Mouse (Mus musculus) stomach, embryonic 15.5 days (tissue): ENCODE results near the gene Gm20388. TPM values are rescaled to one million over a fixed set of nuclear protein-coding genes. Genes with fewer than 3 reads are reported as not detected.
A peak's percentile ranks its signal among the peaks of the same experiment; 100 is the strongest.

Experiments
- ATAC-seq: fragments of 200-750 bp; cut with Nextera tagmentation; 2 replicates; pipeline ENCODE4 v1.8.0; 2017; ENCODE audit warnings: low read depth, moderate number of reproducible peaks, moderate TSS enrichment; ENCODE audit not compliant: insufficient read depth, low FRiP score
- H3K27ac ChIP-seq: fragments of 300-500 bp; sonication (generic); 2 replicates; pipeline ENCODE4 v1.5.1; 2015; ENCODE audit warnings: mild to moderate bottlenecking, inconsistent platforms
- H3K27me3 ChIP-seq: fragments of 300-500 bp; sonication (generic); replicated peaks from 2 replicates; pipeline ENCODE4 v1.6.1; 2015; ENCODE audit warnings: inconsistent platforms
- H3K36me3 ChIP-seq: fragments of 300-500 bp; sonication (generic); 2 replicates; pipeline ENCODE4 v1.6.1; 2015; ENCODE audit warnings: inconsistent platforms
- H3K4me1 ChIP-seq: fragments of 300-500 bp; sonication (generic); 2 replicates; pipeline ENCODE4 v1.6.1; 2015; ENCODE audit warnings: inconsistent platforms
- H3K4me2 ChIP-seq: fragments of 300-500 bp; sonication (generic); 2 replicates; pipeline ENCODE4 v1.6.1; 2015; ENCODE audit warnings: mild to moderate bottlenecking, inconsistent platforms
- H3K4me3 ChIP-seq: fragments of 300-500 bp; sonication (generic); replicated peaks from 2 replicates; pipeline ENCODE4 v1.5.1; 2015; ENCODE audit warnings: inconsistent platforms
- H3K9ac ChIP-seq: fragments of 300-500 bp; sonication (generic); 2 replicates; pipeline ENCODE4 v1.6.1; 2015; ENCODE audit warnings: inconsistent platforms
- H3K9me3 ChIP-seq: fragments of 300-500 bp; sonication (generic); 2 replicates; pipeline ENCODE4 v1.6.1; 2016; ENCODE audit warnings: inconsistent platforms
- WGBS: fragments of 180-500 bp; shearing (Covaris S2); methylation state at CpG from one replicate; pipeline ENCODE4 v1.1.7; 2015; 5-methylcytosine and 5-hydroxymethylcytosine counted together
- polyA plus RNA-seq: library from polyadenylated mRNA; unstranded; fragments of >200 nt; fragmentation: Nextera tagmentation; extraction: Ambion mirVana; gene quantifications from 2 replicates; pipeline ENCODE4 v1.2.1, GENCODE M21; 2015

Gm20388 gene
- polyA plus RNA-seq, 1 experiment from 2014 or later: not detected

DNA sequence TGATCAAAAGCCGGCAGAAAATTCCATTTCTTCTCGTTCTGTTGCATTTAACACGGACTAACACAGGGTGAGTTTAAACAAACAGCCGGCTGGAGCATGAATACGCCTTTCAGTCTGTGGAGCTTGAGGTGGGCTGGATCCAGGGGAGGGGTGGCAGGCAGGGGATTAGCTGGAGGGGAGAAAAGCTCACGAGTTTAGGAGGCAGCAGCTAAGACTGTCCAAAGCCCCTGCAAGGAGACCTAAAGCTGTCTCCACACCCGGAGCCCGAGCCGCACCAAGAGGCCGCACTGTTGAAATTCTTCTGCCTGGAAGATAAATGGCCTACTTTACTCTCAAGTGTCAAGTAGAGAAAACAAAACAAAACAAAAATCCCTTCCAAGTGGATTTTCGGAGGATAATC is 1485.5 kb downstream of the Gm20388 start:
- no peak for ATAC-seq

DNA sequence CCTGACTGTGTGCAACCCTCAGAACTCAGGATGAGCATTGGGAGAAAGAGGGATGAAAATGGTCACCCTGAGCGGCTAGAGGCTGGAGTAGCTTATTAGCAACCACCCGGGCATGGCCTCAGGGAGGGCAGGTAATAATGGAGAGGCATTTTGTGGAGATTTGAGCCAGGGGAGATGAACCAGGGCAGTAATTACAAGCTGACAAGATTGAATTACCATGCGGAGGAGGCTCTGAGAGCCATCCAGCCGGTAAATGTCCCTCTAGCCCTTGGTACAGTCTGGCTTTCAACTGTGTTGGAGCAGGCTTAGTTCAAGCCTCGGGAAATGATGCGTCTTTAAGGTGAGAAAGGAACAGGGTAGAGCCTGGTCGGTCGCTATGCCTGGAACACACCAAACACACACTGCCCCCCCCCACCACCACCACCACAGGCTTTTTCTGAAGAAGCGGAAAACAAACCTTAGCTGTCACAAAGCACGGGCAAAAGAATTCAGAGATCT is 1486.6 kb downstream of the Gm20388 start:
- no peak overlapping the region for H3K9ac ChIP-seq
- WGBS: 66% methylated on average over 10 of the region's 10 CpGs
- H3K4me1 ChIP-seq: peaks cover 9% of the 10 kb centered on the region; the same call in 1 of the 2 replicates
- no peak overlapping the region for H3K4me3 ChIP-seq
- no peaks in the 10 kb centered on the region for H3K36me3 ChIP-seq
- peaks cover 26% of the 10 kb centered on the region for H3K27me3 ChIP-seq
- ATAC-seq: no peak
- no peaks in the 10 kb centered on the region for H3K9me3 ChIP-seq
- H3K4me2 ChIP-seq: no peak overlapping the region
- no peak overlapping the region for H3K27ac ChIP-seq

More for the DNA sequence above, 1485.5 kb downstream of the Gm20388 start:
- peaks cover 16% of the 10 kb centered on the region for H3K4me1 ChIP-seq
- no peaks in the 10 kb centered on the region for H3K9me3 ChIP-seq
- H3K9ac ChIP-seq: no peak overlapping the region
- H3K4me3 ChIP-seq: no peak overlapping the region
- peaks cover 29% of the 10 kb centered on the region for H3K27me3 ChIP-seq
- no peak overlapping the region for H3K27ac ChIP-seq
- 22% methylated on average over 11 of the region's 11 CpGs for WGBS
- no peaks in the 10 kb centered on the region for H3K36me3 ChIP-seq
- no peak overlapping the region for H3K4me2 ChIP-seq

GRCm38 (mm10) chr8:121398081-121398480 is 1487.4 kb downstream of the Gm20388 start:
- H3K4me1 ChIP-seq: peaks cover 9% of the 10 kb centered on the region; the same call in 1 of the 2 replicates
- no peak for ATAC-seq
- no peaks in the 10 kb centered on the region for H3K36me3 ChIP-seq
- no peak overlapping the region for H3K4me3 ChIP-seq
- no peak overlapping the region for H3K27ac ChIP-seq
- H3K27me3 ChIP-seq: peaks cover 22% of the 10 kb centered on the region
- H3K4me2 ChIP-seq: no peak overlapping the region
- no peaks in the 10 kb centered on the region for H3K9me3 ChIP-seq
- no peak overlapping the region for H3K9ac ChIP-seq
- 52% methylated on average over 6 of the region's 6 CpGs for WGBS

- Histone ChIP-seq H3K36me3 (no peaks in the 10 kb centered on the region), H3K27ac (no peak overlapping the region), H3K4me2 (no peak overlapping the region), H3K4me1 (peaks cover 9% of the 10 kb centered on the region; the same call in 1 of the 2 replicates), H3K9ac (no peak overlapping the region), H3K27me3 (peaks cover 22% of the 10 kb centered on the region), H3K4me3 (no peak overlapping the region), H3K9me3 (no peaks in the 10 kb centered on the region)
- 91% methylated on average over 20 of the region's 20 CpGs for WGBS
- ATAC-seq: no peak
Measured at GRCm38 (mm10) chr8:121398724-121399123, 1488.1 kb downstream of the Gm20388 start.

GRCm38 (mm10) chr8:121399173-121399572 is 1488.5 kb downstream of the Gm20388 start:
- Histone ChIP-seq H3K36me3 (no peaks in the 10 kb centered on the region), H3K4me1 (peaks cover 9% of the 10 kb centered on the region; the same call in 1 of the 2 replicates), H3K4me3 (no peak overlapping the region), H3K9me3 (no peaks in the 10 kb centered on the region), H3K27ac (no peak overlapping the region), H3K4me2 (no peak overlapping the region), H3K9ac (no peak overlapping the region), H3K27me3 (peaks cover 22% of the 10 kb centered on the region)
- 55% methylated on average over 3 of the region's 3 CpGs for WGBS
- ATAC-seq: no peak

DNA sequence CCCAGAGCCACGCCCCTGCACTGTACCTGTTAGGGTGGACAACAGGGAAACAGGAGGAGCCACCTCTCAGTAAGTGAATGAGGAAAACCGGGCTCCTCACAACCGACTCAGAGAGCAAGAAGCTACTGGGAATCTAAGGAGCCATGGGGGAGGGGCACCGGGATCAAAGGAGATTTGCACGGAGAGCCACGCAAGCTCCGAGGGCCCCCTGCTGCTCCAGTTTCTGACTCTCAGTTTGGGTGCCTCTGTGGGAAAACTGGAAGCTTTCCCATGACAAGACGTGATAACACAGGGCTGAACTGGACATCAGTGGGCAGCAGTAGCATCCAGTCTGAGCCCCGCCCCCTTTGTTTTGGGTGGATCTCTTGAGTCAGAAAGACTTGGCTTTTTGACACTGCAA is 1489.9 kb downstream of the Gm20388 start:
- H3K9ac ChIP-seq: no peak overlapping the region
- no peak for ATAC-seq
- no peak overlapping the region for H3K27ac ChIP-seq
- 27% methylated on average over 9 of the region's 9 CpGs for WGBS
- H3K9me3 ChIP-seq: no peaks in the 10 kb centered on the region
- H3K27me3 ChIP-seq: peaks cover 13% of the 10 kb centered on the region; the same call in 1 of the 2 replicates
- no peak overlapping the region for H3K4me3 ChIP-seq
- H3K36me3 ChIP-seq: no peaks in the 10 kb centered on the region
- no peak overlapping the region for H3K4me2 ChIP-seq
- H3K4me1 ChIP-seq: peaks cover 7% of the 10 kb centered on the region; the same call in 1 of the 2 replicates

DNA sequence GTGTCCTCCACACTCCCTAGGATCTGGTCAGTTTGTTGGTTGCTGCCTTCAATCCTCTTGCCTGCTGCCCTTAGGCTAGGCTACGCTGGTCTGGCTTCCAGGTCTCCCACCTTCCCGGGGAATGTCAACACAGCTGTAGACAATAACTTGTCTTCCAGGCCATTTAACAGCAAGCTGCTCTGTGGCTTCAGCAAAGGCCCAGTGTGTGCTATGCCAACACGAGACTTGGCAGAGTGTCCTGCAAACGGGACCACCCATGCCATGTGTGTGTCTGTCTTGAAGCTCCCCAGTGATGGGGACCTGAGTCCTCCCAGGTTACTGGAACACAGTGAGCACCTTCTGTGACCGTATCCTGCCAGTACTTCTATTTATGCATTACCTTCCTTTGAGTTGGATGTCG is 1493.2 kb downstream of the Gm20388 start:
- no peak overlapping the region for H3K27ac ChIP-seq
- H3K36me3 ChIP-seq: no peaks in the 10 kb centered on the region
- 0 out of 2 replicates have a peak, but pooled peaks cover 4% of the 10 kb centered on the region for H3K27me3 ChIP-seq
- WGBS: 77% methylated on average over 6 of the region's 6 CpGs
- no peaks in the 10 kb centered on the region for H3K9me3 ChIP-seq
- H3K4me1 ChIP-seq: no peaks in the 10 kb centered on the region
- no peak for ATAC-seq
- no peak overlapping the region for H3K9ac ChIP-seq
- H3K4me2 ChIP-seq: no peak overlapping the region
- H3K4me3 ChIP-seq: no peak overlapping the region

DNA sequence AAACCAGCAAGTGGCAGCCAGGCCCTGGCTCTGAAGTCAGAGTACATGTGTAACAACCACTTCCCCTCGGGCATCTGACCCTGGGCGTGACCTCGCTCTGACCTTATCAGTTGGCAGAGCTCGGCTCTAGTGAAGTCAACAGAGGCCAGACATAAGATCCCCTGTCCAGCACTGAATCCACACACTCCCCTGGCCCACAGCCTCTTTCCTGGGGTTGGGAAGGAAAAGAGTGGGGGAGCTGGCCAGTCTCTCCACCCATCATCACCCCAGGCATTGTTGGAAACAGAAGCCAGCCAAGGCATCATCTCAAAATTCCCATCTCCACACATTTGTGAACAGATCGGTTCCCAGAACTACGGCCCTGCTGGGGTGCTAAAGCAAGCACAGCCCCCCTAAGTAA is 1507.4 kb downstream of the Gm20388 start:
- Histone ChIP-seq H3K4me3 (no peak overlapping the region), H3K4me2 (no peak overlapping the region), H3K9ac (no peak overlapping the region), H3K27me3 (no peaks in the 10 kb centered on the region), H3K9me3 (no peaks in the 10 kb centered on the region; the same call in 1 of the 2 replicates), H3K36me3 (no peaks in the 10 kb centered on the region), H3K27ac (no peak overlapping the region), H3K4me1 (no peaks in the 10 kb centered on the region)
- no peak for ATAC-seq
- WGBS: 45% methylated on average over 6 of the region's 6 CpGs

- WGBS: 84% methylated on average over 2 of the region's 2 CpGs
- Histone ChIP-seq H3K36me3 (no peaks in the 10 kb centered on the region), H3K27me3 (no peaks in the 10 kb centered on the region), H3K4me2 (no peak overlapping the region), H3K27ac (no peak overlapping the region), H3K9me3 (no peaks in the 10 kb centered on the region; the same call in 1 of the 2 replicates), H3K4me1 (no peaks in the 10 kb centered on the region), H3K9ac (no peak overlapping the region), H3K4me3 (no peak overlapping the region)
- ATAC-seq: no peak
Measured at GRCm38 (mm10) chr8:121419551-121419950, 1508.9 kb downstream of the Gm20388 start.

- H3K4me3 ChIP-seq: no peak overlapping the region
- peak; percentile 77 for ATAC-seq
- H3K36me3 ChIP-seq: no peaks in the 10 kb centered on the region
- H3K9me3 ChIP-seq: no peaks in the 10 kb centered on the region; the same call in 1 of the 2 replicates
- 41% methylated on average over 5 of the region's 5 CpGs for WGBS
- no peak overlapping the region for H3K4me2 ChIP-seq
- H3K9ac ChIP-seq: no peak overlapping the region
- no peaks in the 10 kb centered on the region for H3K4me1 ChIP-seq
- no peak overlapping the region for H3K27ac ChIP-seq
- H3K27me3 ChIP-seq: no peaks in the 10 kb centered on the region
Measured at GRCm38 (mm10) chr8:121421009-121421408, 1510.4 kb downstream of the Gm20388 start.

GRCm38 (mm10) chr8:121424080-121424479 is 1513.4 kb downstream of the Gm20388 start:
- Histone ChIP-seq H3K4me2 (no peak overlapping the region), H3K27ac (no peak overlapping the region), H3K4me3 (no peak overlapping the region), H3K27me3 (no peaks in the 10 kb centered on the region), H3K9ac (no peak overlapping the region), H3K4me1 (no peaks in the 10 kb centered on the region), H3K36me3 (no peaks in the 10 kb centered on the region), H3K9me3 (no peaks in the 10 kb centered on the region; the same call in 1 of the 2 replicates)
- WGBS: 87% methylated on average over 10 of the region's 10 CpGs
- ATAC-seq: no peak

- WGBS: 84% methylated on average over 14 of the region's 14 CpGs
- no peak overlapping the region for H3K9ac ChIP-seq
Measured at GRCm38 (mm10) chr8:121424600-121424999, 1514.0 kb downstream of the Gm20388 start.

More at GRCm38 (mm10) chr8:121424600-121424999, 1514.0 kb downstream of the Gm20388 start:
- Histone ChIP-seq H3K27ac (no peak overlapping the region), H3K9me3 (no peaks in the 10 kb centered on the region; the same call in 1 of the 2 replicates), H3K4me2 (no peak overlapping the region), H3K4me3 (no peak overlapping the region), H3K27me3 (no peaks in the 10 kb centered on the region), H3K36me3 (no peaks in the 10 kb centered on the region), H3K4me1 (no peaks in the 10 kb centered on the region)
- no peak for ATAC-seq
